In the genomic region with DNA sequence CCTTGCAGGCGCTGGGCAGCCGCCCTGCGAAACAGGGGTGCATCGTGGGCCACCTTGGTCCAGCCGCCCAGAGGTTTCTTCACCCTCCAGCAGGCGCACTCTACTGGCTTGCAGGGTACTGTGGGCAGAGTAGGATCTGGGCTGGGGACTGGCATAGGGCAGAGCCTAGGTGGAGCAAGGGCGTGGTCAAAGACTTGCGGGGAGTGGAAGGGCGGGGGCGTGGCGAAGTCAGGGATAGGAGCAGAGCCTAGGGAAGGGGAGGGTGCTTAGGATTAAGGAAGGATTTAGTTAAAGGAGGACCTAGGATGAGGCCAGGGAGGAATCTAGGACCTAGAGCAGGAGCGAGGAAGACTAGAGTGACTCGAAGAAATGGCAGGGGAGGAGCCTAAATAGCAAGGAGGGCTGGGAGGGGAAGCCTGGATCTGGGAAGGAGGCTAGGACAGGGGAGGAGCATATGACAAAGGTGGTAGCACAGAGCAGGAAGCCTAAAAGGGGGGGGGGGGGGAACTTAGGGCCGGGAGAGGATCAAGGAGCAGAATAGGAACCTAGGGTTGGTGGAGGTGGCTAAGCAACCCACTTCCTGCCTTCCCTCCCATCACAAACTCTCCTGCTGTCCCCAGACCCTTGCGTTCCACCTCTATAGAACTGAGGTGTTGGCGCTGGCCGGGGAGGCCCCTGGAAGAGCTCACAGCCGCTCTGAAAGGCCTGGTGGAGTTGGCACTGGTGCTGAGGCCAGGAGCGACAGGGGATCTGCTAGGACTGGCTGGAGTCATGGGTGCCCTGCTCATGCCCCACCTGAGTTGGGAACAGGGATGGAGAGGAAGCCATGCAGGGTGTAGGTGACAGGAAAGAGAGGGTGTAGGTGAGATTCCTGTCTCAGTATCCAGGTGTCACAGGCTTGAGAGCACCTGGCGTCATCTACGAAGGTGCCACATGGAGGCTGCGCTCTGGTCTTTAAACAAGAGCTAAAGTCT, we compare ENCODE assay signal across 9 mouse cellular contexts. TPM values are rescaled to one million over a fixed set of nuclear protein-coding genes. Genes with fewer than 3 reads are reported as not detected.
DNase-seq lines count a peak whose midpoint lies in the region; ATAC-seq and TF ChIP-seq lines count a peak whose summit lies in the region.
"Had no signal": no experiment of that assay in that cellular context is flagged by ENCODE, and none has a peak within 500 bp of the region (broad histone marks: within the 10 kb centered on the region; RNA-seq: fewer than 3 reads in every experiment).

No protein-coding gene starts in this region.

- no peak overlapping the region for H3K4me3 ChIP-seq in heart, adult 2 months
- no peak overlapping the region for H3K4me3 ChIP-seq in lung, embryonic 14.5 days (ENCODE audit: low read depth, low read length)

- no peaks in the 10 kb centered on the region for H3K27me3 ChIP-seq in heart, adult 2 months (ENCODE audit: control insufficient read depth, insufficient read depth, low read length)
- H3K27me3 ChIP-seq in lung, embryonic 14.5 days (ENCODE audit: insufficient read depth, low read length): no peaks in the 10 kb centered on the region

- ATAC-seq in activated CD4-positive, CD25-positive, alpha-beta regulatory T cell, adult 4 months: peak; percentile 23
- peak; percentile 80 for ATAC-seq in lung, embryonic 14.5 days (ENCODE audit: insufficient read depth)

- no peaks in the 10 kb centered on the region for H3K79me2 ChIP-seq in heart, adult 2 months (replicated peaks; ENCODE audit: control insufficient read depth, insufficient read depth, low read length)

- TF ChIP-seq POLR2A in heart, adult 2 months (IDR thresholded peaks at IDR 0.05; ENCODE audit: insufficient read depth, low read depth, low read length): no peak

- no peak overlapping the region for H3K27ac ChIP-seq in heart, adult 2 months
- no peak overlapping the region for H3K27ac ChIP-seq in lung, embryonic 14.5 days (ENCODE audit: low read depth)
- H3K27ac ChIP-seq: macrophage had no signal

- H3K9ac ChIP-seq in heart, adult 2 months (ENCODE audit: low read depth, low read length): no peak overlapping the region
- no peak overlapping the region for H3K9ac ChIP-seq in lung, embryonic 14.5 days

- DNase-seq in 3T3-L1 (ENCODE audit: low read depth, low spot score): peak; percentile 50
- DNase-seq in embryo, embryonic 10.5 days (ENCODE audit: low spot score): peak; percentile 26
- peak; percentile 79 to 83 for DNase-seq in heart, adult 2 months
- peak; percentile 93 for DNase-seq in kidney, adult 8-10 months
- DNase-seq in lung, embryonic 14.5 days: peak; percentile 59
- peak; percentile 70 for DNase-seq in ovary, postnatal 14 days (ENCODE audit: low spot score)
- no peak for DNase-seq in natural killer cell, adult 2 months (ENCODE audit: low spot score in 2 of 2)

- H3K4me2 ChIP-seq in lung, embryonic 14.5 days: peak overlapping the region; percentile 43

- no peak for TF ChIP-seq EP300 in heart, adult 2 months (IDR thresholded peaks at IDR 0.05; ENCODE audit: insufficient read depth, low read depth, low read length)

- WGBS in heart, adult 2 months: 50% methylated on average over 22 of the region's 22 CpGs
- WGBS in lung, embryonic 14.5 days: 27% methylated on average over 21 of the region's 22 CpGs

- peaks cover 3% of the 10 kb centered on the region for H3K4me1 ChIP-seq in heart, adult 2 months (ENCODE audit: control insufficient read depth, insufficient read depth, low read length)
- H3K4me1 ChIP-seq in lung, embryonic 14.5 days (ENCODE audit: insufficient read depth): no peaks in the 10 kb centered on the region

- peak; percentile 7; the same call in 1 of the 2 replicates for TF ChIP-seq CTCF in heart, adult 2 months (IDR thresholded peaks at IDR 0.05)
- TF ChIP-seq CTCF in lung, embryonic 14.5 days (IDR thresholded peaks at IDR 0.05; ENCODE audit: low read depth): no peak

- H3K9me3 ChIP-seq in lung, embryonic 14.5 days (ENCODE audit: low read depth, low read length): no peaks in the 10 kb centered on the region

- peaks cover 6% of the 10 kb centered on the region for H3K36me3 ChIP-seq in heart, adult 2 months (ENCODE audit: control insufficient read depth, insufficient read depth, low read length)
- H3K36me3 ChIP-seq in lung, embryonic 14.5 days (ENCODE audit: insufficient read depth): peaks cover 41% of the 10 kb centered on the region

- intact Hi-C loops in heart, adult 2 months (cut with DNase I): no loop called here

RNA-seq across cellular contexts. Expression of a gene that starts 13.6 kb away (rescaled TPM):
- 10 to 100 TPM; 74.1 to 83.7 TPM for polyA plus RNA-seq in activated CD4-positive, CD25-positive, alpha-beta regulatory T cell, adult 4 months (2017; shearing (Covaris generic))
- 1 to 10 TPM; 1.9 to 2.2 TPM for total RNA-seq in heart, adult 2 months (2021)
- polyA plus RNA-seq in heart, adult 2 months (2012; rRNA removed): 1.8 and 2.0 TPM in 2 replicates
- polyA plus RNA-seq in lung, embryonic 14.5 days (2014; fragmentation: Nextera tagmentation; extraction: Ambion mirVana): 2.7 TPM in 2 replicates

RNA-seq across cellular contexts. Expression of a gene that starts 16.0 kb away (rescaled TPM):
- polyA plus RNA-seq in activated CD4-positive, CD25-positive, alpha-beta regulatory T cell, adult 4 months (2017; shearing (Covaris generic)): 1 to 10 TPM; 1.7 to 2.5 TPM
- 100 to 1,000 TPM; 107 to 128 TPM for total RNA-seq in heart, adult 2 months (2021)
- 69.0 and 83.2 TPM in 2 replicates for polyA plus RNA-seq in heart, adult 2 months (2012; rRNA removed)
- polyA plus RNA-seq in lung, embryonic 14.5 days (2014; fragmentation: Nextera tagmentation; extraction: Ambion mirVana): 39.9 and 40.3 TPM in 2 replicates

RNA-seq across cellular contexts. Expression of a gene that starts 17.0 kb away (rescaled TPM):
- polyA plus RNA-seq in activated CD4-positive, CD25-positive, alpha-beta regulatory T cell, adult 4 months (2017; shearing (Covaris generic)): 10 to 100 TPM; 46.4 to 55.8 TPM
- 10 to 100 TPM; 27.8 to 32.7 TPM for total RNA-seq in heart, adult 2 months (2021)
- polyA plus RNA-seq in heart, adult 2 months (2012; rRNA removed): 37.9 and 48.3 TPM in 2 replicates
- polyA plus RNA-seq in lung, embryonic 14.5 days (2014; fragmentation: Nextera tagmentation; extraction: Ambion mirVana): 30.8 and 33.9 TPM in 2 replicates

RNA-seq across cellular contexts. Expression of a gene that starts 37.3 kb away (rescaled TPM):
- polyA plus RNA-seq in activated CD4-positive, CD25-positive, alpha-beta regulatory T cell, adult 4 months (2017; shearing (Covaris generic)): under 1 TPM in 1 of 2 experiments, not detected in 1; 0.41 TPM
- 10 to 100 TPM; 91.5 to 91.6 TPM for total RNA-seq in heart, adult 2 months (2021)
- 119 and 160 TPM in 2 replicates for polyA plus RNA-seq in heart, adult 2 months (2012; rRNA removed)
- polyA plus RNA-seq in lung, embryonic 14.5 days (2014; fragmentation: Nextera tagmentation; extraction: Ambion mirVana): 0.64 and 0.67 TPM in 2 replicates

Comparison
In these comparisons a context has a peak if more than half of its experiments do, and no peak if none do; other contexts are left out.
1. DNase-seq: peak in 3T3-L1 (single experiment), embryo, embryonic 10.5 days (single experiment), heart, adult 2 months (2 of 2), kidney, adult 8-10 months (2 of 2), lung, embryonic 14.5 days (single experiment) and ovary, postnatal 14 days (single experiment); none in natural killer cell, adult 2 months (0 of 2).
2. RNA of a gene that starts 13.6 kb away (polyA plus RNA-seq): 74.1 to 83.7 TPM in activated CD4-positive, CD25-positive, alpha-beta regulatory T cell, adult 4 months; 2.7 TPM in lung, embryonic 14.5 days and 1.8 to 2.0 TPM in heart, adult 2 months; every median in the first group is over 10 times any median in the second.
3. RNA of a gene that starts 16.0 kb away (polyA plus RNA-seq): 69.0 to 83.2 TPM in heart, adult 2 months and 39.9 to 40.3 TPM in lung, embryonic 14.5 days; 1.7 to 2.5 TPM in activated CD4-positive, CD25-positive, alpha-beta regulatory T cell, adult 4 months; every median in the first group is over 10 times any median in the second.